Mouse (Mus musculus): ENCODE data around the gene Rps16. TPM values are rescaled to one million over a fixed set of nuclear protein-coding genes. Genes with fewer than 3 reads are reported as not detected.

Gene Rps16
- total and polyA plus RNA-seq, 2 experiments from 2014 or later = 161 to 481 TPM

DNA sequence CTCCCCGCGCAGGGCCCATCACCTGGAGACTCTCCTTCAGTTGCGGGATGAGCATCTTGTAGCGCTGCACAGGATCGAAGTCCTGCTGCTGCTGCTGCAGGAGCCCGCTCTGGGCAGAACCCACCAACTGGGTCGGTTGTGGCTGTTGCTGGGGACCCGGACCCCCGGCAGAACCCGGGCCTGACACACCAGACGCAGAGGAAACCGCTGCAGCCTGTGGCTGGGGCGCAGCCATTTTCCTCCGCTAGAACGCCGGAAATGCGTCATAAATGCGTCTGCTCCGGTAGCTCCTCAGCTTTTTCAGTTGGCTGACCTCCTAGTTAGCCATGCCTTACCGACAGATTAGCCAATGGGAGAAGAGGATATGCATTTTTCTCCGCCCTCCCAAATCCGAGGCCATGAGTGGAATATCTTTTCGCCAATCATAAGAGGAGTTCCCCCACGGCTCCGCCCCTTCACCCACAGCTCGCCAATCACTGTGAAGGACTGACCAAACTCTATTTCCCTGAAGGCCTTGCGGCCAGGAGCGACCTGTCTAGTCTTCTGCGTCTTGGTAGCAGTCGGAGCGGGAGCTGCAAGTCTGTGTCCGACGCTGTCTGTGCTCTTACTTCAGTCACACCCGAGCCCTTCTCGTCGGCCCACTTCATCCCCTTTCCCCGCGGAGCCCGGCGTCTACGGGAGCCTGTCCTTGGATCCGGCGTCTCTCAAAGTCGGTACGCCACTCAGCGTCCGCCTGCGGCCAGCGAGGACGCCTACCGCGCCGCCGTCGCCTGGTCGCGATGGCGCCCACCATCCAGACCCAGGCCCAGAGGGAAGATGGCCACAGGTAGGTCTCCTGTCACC lies 42.2 kb downstream of the Rps16 start, which contains the start of the genes Med29 and Paf1:
TSS of gene Med29 (minus strand) at position 280 of the 843 bp plus-strand sequence.
TSS of gene Paf1 (plus strand) at position 523 of the 843 bp plus-strand sequence.
- peak within 1 kb of the TSS; percentile 87 for H3K9ac ChIP-seq (replicated peaks; ENCODE audit: low read depth, low read length)
- peaks cover 52% of the 10 kb centered on the region for H3K36me3 ChIP-seq (replicated peaks; ENCODE audit: control insufficient read depth, insufficient read depth, low read length)
- H3K4me1 ChIP-seq (ENCODE audit: control insufficient read depth, insufficient read depth) = peaks cover 12% of the 10 kb centered on the region
- ATAC-seq (ENCODE audit: insufficient read depth, low read depth) = peak; percentile 97
- H3K27ac ChIP-seq (ENCODE audit: low read depth) = peak within 1 kb of the TSS; percentile 79
- no peaks in the 10 kb centered on the region for H3K27me3 ChIP-seq (ENCODE audit: control insufficient read depth, insufficient read depth, low read length)
- under 1% methylated on average over 58 of the region's 58 CpGs for WGBS
- TF ChIP-seq CTCF (IDR thresholded peaks at IDR 0.05; ENCODE audit: low read depth) = no peak
- no peak for TF ChIP-seq EP300 (IDR thresholded peaks at IDR 0.05; ENCODE audit: low read depth)
- H3K9me3 ChIP-seq (replicated peaks; ENCODE audit: control insufficient read depth, low read length) = no peaks in the 10 kb centered on the region
- H3K4me2 ChIP-seq (ENCODE audit: low read depth, low read length) = peak within 1 kb of the TSS; percentile 91
- peak; percentile 99 for DNase-seq (ENCODE audit: low spot score)
- peak within 1 kb of the TSS; percentile 80 for H3K4me3 ChIP-seq (ENCODE audit: low read depth, low read length)

DNA sequence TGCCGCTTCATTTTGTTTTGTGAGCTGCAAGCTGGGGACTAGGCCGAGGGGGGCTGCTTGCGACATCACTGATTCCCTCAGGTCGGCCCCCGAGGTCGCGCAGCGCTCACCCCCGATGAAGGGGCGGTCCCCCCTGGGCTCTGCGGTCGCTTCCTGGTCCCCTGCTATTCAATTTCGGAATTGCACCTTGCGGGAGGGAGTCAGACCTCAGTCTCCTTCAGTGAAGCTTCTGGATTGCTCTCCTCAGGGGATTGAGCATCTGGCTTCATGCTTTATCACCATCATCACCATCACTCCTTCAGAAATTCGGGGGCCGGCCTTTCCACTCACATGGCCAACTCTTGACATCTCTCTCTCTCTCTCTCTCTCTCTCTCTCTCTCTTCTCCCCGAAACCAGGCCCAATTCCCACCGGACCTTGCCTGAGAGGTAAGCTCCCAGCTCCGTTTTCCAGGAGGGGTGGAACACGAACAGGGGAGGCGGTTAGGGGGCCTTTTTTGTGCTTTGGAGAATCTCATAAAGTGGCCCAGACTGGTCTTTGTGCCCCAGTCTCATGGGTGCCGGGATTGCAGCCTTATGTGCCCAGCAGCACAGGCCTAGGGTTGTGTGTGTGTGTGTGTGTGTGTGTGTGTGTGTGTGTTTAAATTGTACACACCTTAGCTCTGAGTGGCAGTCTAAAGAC lies 43.0 kb downstream of the Rps16 start:
- Histone ChIP-seq H3K4me2 (ENCODE audit: low read depth, low read length) (peak overlapping the region; percentile 84), H3K36me3 (replicated peaks; ENCODE audit: control insufficient read depth, insufficient read depth, low read length) (peaks cover 56% of the 10 kb centered on the region), H3K27me3 (ENCODE audit: control insufficient read depth, insufficient read depth, low read length) (no peaks in the 10 kb centered on the region), H3K27ac (ENCODE audit: low read depth) (peak overlapping the region; percentile 79), H3K4me3 (ENCODE audit: low read depth, low read length) (peak overlapping the region; percentile 80), H3K9me3 (replicated peaks; ENCODE audit: control insufficient read depth, low read length) (no peaks in the 10 kb centered on the region), H3K4me1 (ENCODE audit: control insufficient read depth, insufficient read depth) (peaks cover 12% of the 10 kb centered on the region), H3K9ac (replicated peaks; ENCODE audit: low read depth, low read length) (peak overlapping the region; percentile 77)
- DNase-seq (ENCODE audit: low spot score) (no peak), ATAC-seq (ENCODE audit: insufficient read depth, low read depth) (no peak)
- 3% methylated on average over 22 of the region's 22 CpGs for WGBS
- no peak for TF ChIP-seq EP300 (IDR thresholded peaks at IDR 0.05; ENCODE audit: low read depth)
- no peak for TF ChIP-seq CTCF (IDR thresholded peaks at IDR 0.05; ENCODE audit: low read depth)

DNA sequence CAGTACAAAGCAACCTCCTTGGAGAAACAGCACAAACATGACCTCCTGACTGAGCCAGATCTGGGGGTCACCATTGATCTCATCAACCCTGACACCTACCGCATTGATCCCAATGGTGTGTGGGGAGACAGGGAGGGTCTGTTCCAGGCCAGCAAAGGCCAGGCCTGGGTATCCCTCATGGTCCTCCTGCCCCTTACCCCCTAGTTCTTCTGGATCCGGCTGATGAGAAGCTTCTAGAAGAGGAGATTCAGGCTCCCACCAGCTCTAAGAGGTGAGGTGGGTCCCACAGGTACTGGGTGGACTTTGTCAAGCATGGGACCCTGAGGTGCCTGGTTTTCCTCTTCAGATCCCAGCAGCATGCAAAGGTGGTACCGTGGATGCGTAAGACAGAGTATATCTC lies 45.0 kb downstream of the Rps16 start:
- WGBS = 97% methylated on average over 4 of the region's 4 CpGs
- no peak overlapping the region for H3K4me3 ChIP-seq (ENCODE audit: low read depth, low read length)
- peaks cover 48% of the 10 kb centered on the region for H3K36me3 ChIP-seq (replicated peaks; ENCODE audit: control insufficient read depth, insufficient read depth, low read length)
- peaks cover 12% of the 10 kb centered on the region for H3K4me1 ChIP-seq (ENCODE audit: control insufficient read depth, insufficient read depth)
- TF ChIP-seq CTCF (IDR thresholded peaks at IDR 0.05; ENCODE audit: low read depth) = no peak
- TF ChIP-seq EP300 (IDR thresholded peaks at IDR 0.05; ENCODE audit: low read depth) = no peak
- no peak overlapping the region for H3K9ac ChIP-seq (replicated peaks; ENCODE audit: low read depth, low read length)
- H3K27me3 ChIP-seq (ENCODE audit: control insufficient read depth, insufficient read depth, low read length) = no peaks in the 10 kb centered on the region
- ATAC-seq (ENCODE audit: insufficient read depth, low read depth) = no peak
- DNase-seq (ENCODE audit: low spot score) = no peak
- no peaks in the 10 kb centered on the region for H3K9me3 ChIP-seq (replicated peaks; ENCODE audit: control insufficient read depth, low read length)
- no peak overlapping the region for H3K27ac ChIP-seq (ENCODE audit: low read depth)
- no peak overlapping the region for H3K4me2 ChIP-seq (ENCODE audit: low read depth, low read length)

DNA sequence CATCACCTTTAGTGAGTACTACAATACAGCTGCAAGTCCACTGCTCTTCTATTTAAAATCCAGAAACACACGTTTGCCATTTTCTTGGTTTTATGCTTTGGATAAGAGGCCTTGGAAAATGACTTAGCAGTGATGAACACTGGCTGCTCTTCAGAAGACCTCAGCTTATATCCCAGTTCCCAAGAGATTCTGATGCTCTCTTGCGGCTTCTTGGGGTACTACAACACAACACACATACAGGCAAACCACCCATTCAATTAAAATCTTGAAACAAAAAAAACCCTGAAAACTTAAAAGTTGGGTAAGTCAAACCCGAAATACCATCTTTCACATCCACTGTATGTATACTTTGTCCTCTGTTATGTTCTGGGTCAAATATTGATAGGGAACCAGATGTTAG lies 47.5 kb downstream of the Rps16 start:
- Histone ChIP-seq H3K9ac (replicated peaks; ENCODE audit: low read depth, low read length) (no peak overlapping the region), H3K4me1 (ENCODE audit: control insufficient read depth, insufficient read depth) (peaks cover 5% of the 10 kb centered on the region), H3K27ac (ENCODE audit: low read depth) (no peak overlapping the region), H3K9me3 (replicated peaks; ENCODE audit: control insufficient read depth, low read length) (no peaks in the 10 kb centered on the region), H3K27me3 (ENCODE audit: control insufficient read depth, insufficient read depth, low read length) (no peaks in the 10 kb centered on the region), H3K4me2 (ENCODE audit: low read depth, low read length) (no peak overlapping the region), H3K4me3 (ENCODE audit: low read depth, low read length) (no peak overlapping the region), H3K36me3 (replicated peaks; ENCODE audit: control insufficient read depth, insufficient read depth, low read length) (peaks cover 68% of the 10 kb centered on the region)
- no peak for ATAC-seq (ENCODE audit: insufficient read depth, low read depth)
- 56% methylated on average over 3 of the region's 3 CpGs for WGBS
- DNase-seq (ENCODE audit: low spot score) = no peak
- TF ChIP-seq CTCF (IDR thresholded peaks at IDR 0.05; ENCODE audit: low read depth) (peak; percentile 50), EP300 (IDR thresholded peaks at IDR 0.05; ENCODE audit: low read depth) (no peak)

DNA sequence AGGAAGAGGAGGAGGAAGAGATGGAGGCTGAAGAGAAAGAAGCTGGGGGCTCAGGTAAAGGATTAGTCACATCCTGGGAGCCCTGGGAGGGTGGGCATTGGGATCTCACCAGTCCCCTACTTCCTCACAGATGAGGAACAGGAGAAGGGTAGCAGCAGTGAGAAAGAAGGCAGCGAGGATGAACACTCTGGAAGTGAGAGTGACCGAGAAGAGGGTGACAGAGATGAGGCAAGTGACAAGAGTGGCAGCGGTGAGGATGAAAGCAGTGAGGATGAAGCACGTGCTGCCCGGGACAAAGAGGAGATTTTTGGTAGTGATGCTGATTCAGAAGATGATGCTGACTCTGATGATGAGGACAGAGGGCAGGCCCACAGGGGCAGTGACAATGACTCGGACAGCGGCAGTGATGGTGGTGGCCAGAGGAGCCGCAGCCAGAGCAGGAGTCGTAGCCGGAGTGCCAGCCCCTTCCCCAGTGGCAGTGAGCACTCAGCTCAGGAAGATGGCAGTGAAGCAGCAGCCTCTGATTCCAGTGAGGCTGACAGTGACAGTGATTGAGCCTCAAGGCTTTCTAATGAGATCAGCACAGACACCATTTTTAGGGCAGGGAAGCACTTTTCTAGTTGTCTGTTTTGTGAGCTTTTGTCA lies 48.4 kb downstream of the Rps16 start:
- no peak overlapping the region for H3K4me2 ChIP-seq (ENCODE audit: low read depth, low read length)
- no peak overlapping the region for H3K9ac ChIP-seq (replicated peaks; ENCODE audit: low read depth, low read length)
- H3K36me3 ChIP-seq (replicated peaks; ENCODE audit: control insufficient read depth, insufficient read depth, low read length) = peaks cover 76% of the 10 kb centered on the region
- no peak overlapping the region for H3K4me3 ChIP-seq (ENCODE audit: low read depth, low read length)
- H3K9me3 ChIP-seq (replicated peaks; ENCODE audit: control insufficient read depth, low read length) = no peaks in the 10 kb centered on the region
- 85% methylated on average over 10 of the region's 10 CpGs for WGBS
- TF ChIP-seq CTCF (IDR thresholded peaks at IDR 0.05; ENCODE audit: low read depth) (no peak), EP300 (IDR thresholded peaks at IDR 0.05; ENCODE audit: low read depth) (no peak)
- H3K27ac ChIP-seq (ENCODE audit: low read depth) = no peak overlapping the region
- DNase-seq (ENCODE audit: low spot score) = no peak
- H3K27me3 ChIP-seq (ENCODE audit: control insufficient read depth, insufficient read depth, low read length) = no peaks in the 10 kb centered on the region
- H3K4me1 ChIP-seq (ENCODE audit: control insufficient read depth, insufficient read depth) = no peaks in the 10 kb centered on the region
- ATAC-seq (ENCODE audit: insufficient read depth, low read depth) = no peak
